Mouse (Mus musculus): ENCODE measurements around the gene Selenoh. TPM values are rescaled to one million over a fixed set of nuclear protein-coding genes. Genes with fewer than 3 reads are reported as not detected.
"Not testable (repeated sequence)": the region's sequence is repeated elsewhere in the genome, so short reads cannot be mapped to it uniquely, and the experiment has no call there.

Gene Selenoh
- polyA plus RNA-seq, 1 experiment from 2014 or later = 316 TPM

DNA sequence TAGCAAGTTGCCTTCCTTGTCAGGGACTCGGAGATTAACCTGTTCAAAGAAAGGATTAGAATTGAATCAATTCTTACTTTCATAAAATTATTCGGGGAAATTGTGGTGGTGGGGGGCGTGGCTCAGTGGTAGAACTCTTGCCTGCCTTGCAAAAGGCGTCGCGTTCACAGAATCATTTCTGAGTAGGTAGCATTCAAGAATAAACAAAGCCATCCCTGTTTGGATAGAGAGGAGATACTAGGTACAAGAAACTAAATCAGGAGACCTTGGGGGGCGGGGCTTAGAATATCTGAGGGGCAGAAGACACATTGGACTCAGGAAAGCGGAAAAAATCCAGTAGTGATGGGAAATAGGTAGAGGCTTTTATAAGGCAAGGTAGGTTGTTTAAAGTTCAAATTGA is 8.4 kb upstream of the Selenoh start, which contains the start of gene Tmx2:
TSS of gene Tmx2 (minus strand) at position 125 of the 400 bp plus-strand sequence.
- peak within 1 kb of the TSS; percentile 79 for H3K27ac ChIP-seq (ENCODE audit: low read length)
- H3K4me3 ChIP-seq (ENCODE audit: low read depth, low read length) = peak within 1 kb of the TSS; percentile 98
- H3K9me3 ChIP-seq (ENCODE audit: control insufficient read depth, low read depth, low read length) = no peaks in the 10 kb centered on the region
- peaks cover 4% of the 10 kb centered on the region; the same call in 1 of the 2 replicates for H3K36me3 ChIP-seq (ENCODE audit: control insufficient read depth, insufficient read depth, low read length)
- H3K4me1 ChIP-seq (ENCODE audit: control insufficient read depth, insufficient read depth, low read length) = peaks cover 13% of the 10 kb centered on the region; the same call in 1 of the 2 replicates
- H3K4me2 ChIP-seq (replicated peaks; ENCODE audit: low read depth, low read length) = peak within 1 kb of the TSS; percentile 80
- ATAC-seq (ENCODE audit: insufficient number of reproducible peaks, insufficient read depth, low FRiP score, low read depth) = no peak
- H3K27me3 ChIP-seq (ENCODE audit: control insufficient read depth, insufficient read depth, low read length) = no peaks in the 10 kb centered on the region
- H3K9ac ChIP-seq (replicated peaks; ENCODE audit: low read depth, low read length) = peak within 1 kb of the TSS; percentile 77
- WGBS = 14% methylated on average over 8 of the region's 8 CpGs

DNA sequence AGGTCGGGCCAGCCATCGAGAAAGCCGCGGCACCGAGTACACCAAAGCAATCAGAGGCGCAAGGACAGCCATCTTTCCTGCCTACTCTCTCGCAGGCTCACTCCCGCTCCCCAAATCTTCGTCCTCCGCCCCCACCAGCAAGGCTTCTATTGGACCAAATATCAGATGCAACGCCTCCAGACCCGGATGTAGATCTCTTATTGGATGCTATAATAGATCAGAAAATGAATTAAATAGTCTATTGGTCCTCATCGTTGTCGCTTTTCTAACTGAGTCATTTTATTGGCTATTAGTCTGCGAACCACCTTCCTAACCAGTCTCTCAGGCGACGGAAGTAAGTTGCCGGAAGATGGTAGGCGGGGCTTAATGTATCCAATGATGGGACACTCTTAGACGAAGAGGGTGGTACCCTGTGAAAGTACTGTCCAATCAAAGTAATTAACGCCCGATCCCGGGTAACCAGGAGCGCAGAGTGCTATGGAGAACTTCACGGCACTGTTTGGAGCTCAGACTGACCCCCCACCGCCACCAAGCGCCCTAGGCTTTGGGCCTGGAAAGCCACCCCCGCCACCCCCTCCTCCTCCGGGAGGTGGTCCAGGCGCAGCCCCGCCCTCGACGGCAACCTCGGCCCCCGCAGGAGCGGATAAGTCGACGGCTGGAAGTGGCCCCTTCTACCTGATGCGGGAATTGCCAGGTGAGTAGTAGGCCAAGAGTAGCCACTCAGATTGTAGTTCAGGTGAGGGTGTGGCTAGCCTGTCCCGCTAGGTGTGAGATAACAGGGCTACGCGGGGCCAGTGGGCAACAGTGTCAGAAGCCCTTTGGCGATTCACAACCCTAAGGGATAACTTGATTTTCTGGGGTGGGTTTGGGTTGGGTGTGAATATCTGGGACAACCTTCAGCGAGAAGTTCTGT is 7.7 kb upstream of the Selenoh start, which contains the start of the genes Gm28635 and Med19:
TSS of gene Gm28635 (minus strand) at position 74 of the 913 bp plus-strand sequence.
TSS of gene Med19 (plus strand) at position 435 of the 913 bp plus-strand sequence.
- H3K4me3 ChIP-seq (ENCODE audit: low read depth, low read length) = peak within 1 kb of the TSS; percentile 98
- peak within 1 kb of the TSS; percentile 77 for H3K9ac ChIP-seq (replicated peaks; ENCODE audit: low read depth, low read length)
- peaks cover 13% of the 10 kb centered on the region; the same call in 1 of the 2 replicates for H3K4me1 ChIP-seq (ENCODE audit: control insufficient read depth, insufficient read depth, low read length)
- peaks cover 6% of the 10 kb centered on the region; the same call in 1 of the 2 replicates for H3K36me3 ChIP-seq (ENCODE audit: control insufficient read depth, insufficient read depth, low read length)
- H3K4me2 ChIP-seq (replicated peaks; ENCODE audit: low read depth, low read length) = peak within 1 kb of the TSS; percentile 80
- H3K27me3 ChIP-seq (ENCODE audit: control insufficient read depth, insufficient read depth, low read length) = no peaks in the 10 kb centered on the region
- under 1% methylated on average over 44 of the region's 44 CpGs for WGBS
- H3K27ac ChIP-seq (ENCODE audit: low read length) = peak within 1 kb of the TSS; percentile 79
- no peaks in the 10 kb centered on the region for H3K9me3 ChIP-seq (ENCODE audit: control insufficient read depth, low read depth, low read length)
- ATAC-seq (ENCODE audit: insufficient number of reproducible peaks, insufficient read depth, low FRiP score, low read depth) = peak; percentile 99

DNA sequence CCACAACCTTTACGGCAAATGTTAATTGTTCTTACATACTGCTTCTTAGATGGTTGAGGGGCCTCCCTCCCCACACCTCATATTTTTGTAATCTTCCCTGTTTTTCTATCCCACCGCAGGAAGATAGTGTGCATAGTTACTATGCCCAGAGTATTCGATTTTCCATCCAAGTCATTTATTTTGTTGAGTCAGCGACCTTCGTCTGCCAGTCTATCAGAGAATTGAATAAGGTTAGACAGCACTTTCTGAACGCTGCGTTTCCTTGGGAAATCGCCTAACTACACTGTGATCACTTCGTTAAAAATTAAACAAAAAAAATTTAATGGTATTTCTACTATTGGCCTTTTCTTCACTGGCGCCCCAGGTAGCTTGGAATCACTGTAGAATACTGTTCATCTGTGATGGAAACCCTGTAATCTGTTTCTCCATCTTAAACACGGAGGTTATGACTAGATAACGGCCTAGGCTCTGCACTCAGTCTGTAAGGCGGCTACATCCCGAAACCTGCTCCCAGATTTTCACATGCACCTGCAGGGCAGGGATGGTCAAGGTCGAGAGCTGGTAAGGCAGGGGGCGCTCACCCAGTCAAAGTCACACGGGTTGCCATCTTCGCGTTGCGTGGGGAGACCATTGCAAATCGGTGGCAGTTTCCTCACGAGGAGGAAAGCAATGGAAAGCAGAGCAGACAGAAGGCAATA is 6.8 kb upstream of the Selenoh start:
- peaks cover 13% of the 10 kb centered on the region; the same call in 1 of the 2 replicates for H3K4me1 ChIP-seq (ENCODE audit: control insufficient read depth, insufficient read depth, low read length)
- no peaks in the 10 kb centered on the region for H3K9me3 ChIP-seq (ENCODE audit: control insufficient read depth, low read depth, low read length)
- ATAC-seq (ENCODE audit: insufficient number of reproducible peaks, insufficient read depth, low FRiP score, low read depth) = peak; percentile 37; the same call in 1 of the 2 replicates
- peak overlapping the region; percentile 50 for H3K4me2 ChIP-seq (replicated peaks; ENCODE audit: low read depth, low read length)
- H3K27ac ChIP-seq (ENCODE audit: low read length) = no peak overlapping the region
- H3K9ac ChIP-seq (replicated peaks; ENCODE audit: low read depth, low read length) = peak overlapping the region; percentile 39; the same call in 1 of the 2 replicates
- 9% methylated on average over 22 of the region's 22 CpGs for WGBS
- peak overlapping the region; percentile 98 for H3K4me3 ChIP-seq (ENCODE audit: low read depth, low read length)
- no peaks in the 10 kb centered on the region for H3K27me3 ChIP-seq (ENCODE audit: control insufficient read depth, insufficient read depth, low read length)
- peaks cover 12% of the 10 kb centered on the region; the same call in 1 of the 2 replicates for H3K36me3 ChIP-seq (ENCODE audit: control insufficient read depth, insufficient read depth, low read length)

DNA sequence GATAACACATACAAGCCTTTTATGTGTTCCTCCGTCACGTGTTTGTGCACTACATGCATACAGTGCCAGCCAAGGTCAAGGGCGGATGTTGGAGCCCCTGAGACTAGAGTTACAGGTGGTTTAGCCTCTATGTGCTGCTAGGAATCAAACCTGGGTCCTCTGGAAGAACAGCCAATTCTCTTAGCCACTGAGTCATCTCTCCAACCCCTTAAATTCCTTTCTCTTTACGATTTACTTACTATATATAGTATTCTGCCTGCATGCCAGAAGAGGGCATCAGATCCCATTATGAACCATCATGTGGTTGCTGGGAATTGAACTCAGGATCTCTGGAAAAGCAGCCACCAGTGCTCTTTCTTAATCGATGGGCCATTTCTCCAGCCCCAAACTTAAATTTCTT is 965 bp upstream of the Selenoh start:
- Histone ChIP-seq H3K4me2 (replicated peaks; ENCODE audit: low read depth, low read length) (0 out of 2 replicates have a peak overlapping the region, but pooled peaks have one; percentile 83), H3K36me3 (ENCODE audit: control insufficient read depth, insufficient read depth, low read length) (peaks cover 19% of the 10 kb centered on the region; the same call in 1 of the 2 replicates)
- H3K9ac ChIP-seq (replicated peaks; ENCODE audit: low read depth, low read length); H3K4me1 ChIP-seq (ENCODE audit: control insufficient read depth, insufficient read depth, low read length); H3K4me3 ChIP-seq (ENCODE audit: low read depth, low read length); ATAC-seq (ENCODE audit: insufficient number of reproducible peaks, insufficient read depth, low FRiP score, low read depth); H3K27ac ChIP-seq (ENCODE audit: low read length); H3K9me3 ChIP-seq (ENCODE audit: control insufficient read depth, low read depth, low read length); H3K27me3 ChIP-seq (ENCODE audit: control insufficient read depth, insufficient read depth, low read length): not testable (repeated sequence)
- WGBS = 63% methylated on average over 4 of the region's 5 CpGs

DNA sequence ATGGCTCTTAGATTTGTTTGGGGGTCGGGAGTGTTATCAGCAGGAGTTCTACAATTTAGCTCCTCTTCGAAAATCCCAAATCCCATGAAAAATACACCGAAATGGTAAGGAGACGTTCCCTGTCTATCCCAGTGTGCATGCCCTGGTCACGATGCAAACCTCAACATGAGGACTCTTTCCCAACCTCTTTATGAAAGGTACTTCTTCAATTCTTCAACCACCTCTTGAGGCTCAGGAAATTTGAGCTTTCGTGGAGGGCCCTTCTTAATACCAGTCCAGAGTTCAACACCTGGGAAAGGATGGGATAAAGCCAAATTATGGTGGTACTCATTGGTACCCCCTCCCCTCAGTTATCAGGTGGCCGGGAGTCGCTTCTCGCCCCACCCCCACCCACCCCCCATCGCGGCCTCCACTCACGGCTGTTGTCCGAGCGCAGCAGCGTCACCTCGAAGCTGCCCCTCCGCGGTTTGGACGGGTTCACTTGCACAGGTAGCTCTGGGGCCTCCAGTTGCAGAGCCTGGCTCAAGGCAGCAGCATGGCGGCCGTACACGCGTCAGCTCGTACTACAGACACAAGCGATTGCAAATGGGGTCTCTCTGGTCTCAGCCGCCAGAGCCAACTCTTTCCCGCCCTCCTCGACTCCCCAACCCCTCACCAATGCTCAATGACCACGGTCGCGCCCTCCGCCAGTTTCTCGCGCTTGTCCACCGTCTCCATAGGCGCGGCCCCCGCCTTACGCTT is 572 bp downstream of the Selenoh start:
- H3K4me3 ChIP-seq (ENCODE audit: low read depth, low read length) = peak overlapping the region; percentile 63
- H3K9ac ChIP-seq (replicated peaks; ENCODE audit: low read depth, low read length) = peak overlapping the region; percentile 73
- ATAC-seq (ENCODE audit: insufficient number of reproducible peaks, insufficient read depth, low FRiP score, low read depth) = peak; percentile 73
- H3K4me1 ChIP-seq (ENCODE audit: control insufficient read depth, insufficient read depth, low read length) = peaks cover 6% of the 10 kb centered on the region; the same call in 1 of the 2 replicates
- peak overlapping the region; percentile 86 for H3K27ac ChIP-seq (ENCODE audit: low read length)
- WGBS = 3% methylated on average over 39 of the region's 39 CpGs
- H3K9me3 ChIP-seq (ENCODE audit: control insufficient read depth, low read depth, low read length) = no peaks in the 10 kb centered on the region
- H3K4me2 ChIP-seq (replicated peaks; ENCODE audit: low read depth, low read length) = peak overlapping the region; percentile 83
- H3K27me3 ChIP-seq (ENCODE audit: control insufficient read depth, insufficient read depth, low read length) = no peaks in the 10 kb centered on the region
- H3K36me3 ChIP-seq (ENCODE audit: control insufficient read depth, insufficient read depth, low read length) = peaks cover 19% of the 10 kb centered on the region; the same call in 1 of the 2 replicates

DNA sequence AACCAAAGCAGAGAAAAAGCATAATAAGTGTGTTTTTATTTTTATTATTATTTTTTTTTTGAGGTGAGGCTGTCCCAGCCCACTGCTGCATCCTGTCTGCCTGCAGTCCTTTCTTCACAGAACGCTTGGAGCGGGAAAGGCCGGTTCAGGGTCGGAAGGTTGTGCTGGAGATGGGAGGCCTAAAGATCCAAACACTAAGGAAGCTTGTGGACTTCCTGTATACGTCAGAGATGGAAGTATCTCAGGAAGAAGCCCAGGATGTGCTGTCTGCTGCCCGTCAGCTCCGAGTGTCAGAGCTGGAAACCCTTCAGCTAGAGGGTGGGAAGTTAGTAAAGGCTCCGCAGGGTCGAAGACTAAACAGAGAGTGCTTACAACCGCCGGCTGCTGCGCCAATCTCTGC is 4.5 kb downstream of the Selenoh start:
- no peaks in the 10 kb centered on the region for H3K9me3 ChIP-seq (ENCODE audit: control insufficient read depth, low read depth, low read length)
- H3K36me3 ChIP-seq (ENCODE audit: control insufficient read depth, insufficient read depth, low read length) = peaks cover 5% of the 10 kb centered on the region; the same call in 1 of the 2 replicates
- peaks cover 6% of the 10 kb centered on the region; the same call in 1 of the 2 replicates for H3K4me1 ChIP-seq (ENCODE audit: control insufficient read depth, insufficient read depth, low read length)
- H3K4me3 ChIP-seq (ENCODE audit: low read depth, low read length) = no peak overlapping the region
- no peak overlapping the region for H3K9ac ChIP-seq (replicated peaks; ENCODE audit: low read depth, low read length)
- no peak overlapping the region for H3K4me2 ChIP-seq (replicated peaks; ENCODE audit: low read depth, low read length)
- no peak for ATAC-seq (ENCODE audit: insufficient number of reproducible peaks, insufficient read depth, low FRiP score, low read depth)
- H3K27me3 ChIP-seq (ENCODE audit: control insufficient read depth, insufficient read depth, low read length) = no peaks in the 10 kb centered on the region
- WGBS = 52% methylated on average over 12 of the region's 12 CpGs
- H3K27ac ChIP-seq (ENCODE audit: low read length) = no peak overlapping the region

DNA sequence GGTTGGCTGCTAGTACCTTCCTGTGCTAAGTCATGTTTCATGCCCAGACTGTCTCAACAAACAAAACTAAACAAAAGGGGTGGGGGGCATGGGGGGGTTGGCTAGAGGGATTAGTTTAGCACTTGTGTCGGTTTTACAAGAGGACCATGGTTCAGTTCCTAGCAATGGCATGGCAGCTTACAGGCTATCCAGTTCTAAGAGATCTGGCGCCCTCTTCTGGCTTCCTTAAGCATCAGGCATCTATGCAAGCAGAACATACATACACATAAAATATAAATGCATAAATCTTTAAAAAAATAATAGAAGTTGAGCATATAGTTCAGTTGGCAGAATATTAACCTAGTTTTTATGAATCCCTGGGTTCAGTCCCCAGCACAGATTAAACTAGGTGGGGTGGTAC is 7.7 kb downstream of the Selenoh start:
- no peaks in the 10 kb centered on the region for H3K9me3 ChIP-seq (ENCODE audit: control insufficient read depth, low read depth, low read length)
- no peak overlapping the region for H3K4me3 ChIP-seq (ENCODE audit: low read depth, low read length)
- H3K27ac ChIP-seq (ENCODE audit: low read length) = no peak overlapping the region
- H3K4me2 ChIP-seq (replicated peaks; ENCODE audit: low read depth, low read length) = no peak overlapping the region
- 19% methylated on average over 2 of the region's 2 CpGs for WGBS
- H3K36me3 ChIP-seq (ENCODE audit: control insufficient read depth, insufficient read depth, low read length) = no peaks in the 10 kb centered on the region; the same call in 1 of the 2 replicates
- H3K27me3 ChIP-seq (ENCODE audit: control insufficient read depth, insufficient read depth, low read length) = no peaks in the 10 kb centered on the region
- H3K9ac ChIP-seq (replicated peaks; ENCODE audit: low read depth, low read length) = no peak overlapping the region
- H3K4me1 ChIP-seq (ENCODE audit: control insufficient read depth, insufficient read depth, low read length) = no peaks in the 10 kb centered on the region
- no peak for ATAC-seq (ENCODE audit: insufficient number of reproducible peaks, insufficient read depth, low FRiP score, low read depth)
